Mouse (Mus musculus): ENCODE results near the gene Rec114. TPM values are rescaled to one million over a fixed set of nuclear protein-coding genes. Genes with fewer than 3 reads are reported as not detected.

Rec114 gene
- polyA plus RNA-seq, 1 experiment from 2014 or later: 0.79 TPM

- Histone ChIP-seq H3K4me2 (replicated peaks; ENCODE audit: low read depth) (no peak overlapping the region), H3K27me3 (ENCODE audit: control insufficient read depth, insufficient read depth, low read length) (no peaks in the 10 kb centered on the region), H3K4me1 (replicated peaks; ENCODE audit: control insufficient read depth, insufficient read depth) (no peaks in the 10 kb centered on the region), H3K36me3 (ENCODE audit: control insufficient read depth, insufficient read depth, low read length) (no peaks in the 10 kb centered on the region), H3K4me3 (ENCODE audit: low read depth, low read length) (no peak overlapping the region), H3K9me3 (ENCODE audit: control insufficient read depth, low read length) (no peaks in the 10 kb centered on the region), H3K27ac (replicated peaks) (no peak overlapping the region), H3K9ac (ENCODE audit: low read length) (no peak overlapping the region)
- WGBS: 79% methylated on average over 7 of the region's 7 CpGs
- DNase-seq (ENCODE audit: low spot score) (no peak), ATAC-seq (ENCODE audit: low FRiP score, low TSS enrichment) (no peak)
- TF ChIP-seq EP300 (optimal IDR thresholded peaks at IDR 0.05) (no peak), CTCF (IDR thresholded peaks at IDR 0.05; ENCODE audit: low read depth) (no peak)
Measured at GRCm38 (mm10) chr9:58703766-58704165, 40.0 kb downstream of the Rec114 start.

- Histone ChIP-seq H3K4me2 (replicated peaks; ENCODE audit: low read depth) (no peak overlapping the region), H3K27ac (replicated peaks) (no peak overlapping the region), H3K4me3 (ENCODE audit: low read depth, low read length) (no peak overlapping the region), H3K4me1 (replicated peaks; ENCODE audit: control insufficient read depth, insufficient read depth) (no peaks in the 10 kb centered on the region), H3K9ac (ENCODE audit: low read length) (no peak overlapping the region), H3K9me3 (ENCODE audit: control insufficient read depth, low read length) (no peaks in the 10 kb centered on the region), H3K27me3 (ENCODE audit: control insufficient read depth, insufficient read depth, low read length) (no peaks in the 10 kb centered on the region), H3K36me3 (ENCODE audit: control insufficient read depth, insufficient read depth, low read length) (no peaks in the 10 kb centered on the region)
- TF ChIP-seq EP300 (optimal IDR thresholded peaks at IDR 0.05): no peak
- no peak for TF ChIP-seq CTCF (IDR thresholded peaks at IDR 0.05; ENCODE audit: low read depth)
- DNase-seq (ENCODE audit: low spot score) (no peak), ATAC-seq (ENCODE audit: low FRiP score, low TSS enrichment) (no peak)
- 81% methylated on average over 2 of the region's 2 CpGs for WGBS
Measured at GRCm38 (mm10) chr9:58701751-58702150, 42.0 kb downstream of the Rec114 start.

- WGBS: 96% methylated on average over 2 of the region's 2 CpGs
- H3K4me1 ChIP-seq (replicated peaks; ENCODE audit: control insufficient read depth, insufficient read depth): no peaks in the 10 kb centered on the region
Measured at GRCm38 (mm10) chr9:58698486-58698885, 45.3 kb downstream of the Rec114 start.

GRCm38 (mm10) chr9:58691471-58691870 is 52.3 kb downstream of the Rec114 start:
- 80% methylated on average over 7 of the region's 7 CpGs for WGBS
- H3K9ac ChIP-seq (ENCODE audit: low read length): no peak overlapping the region
- no peaks in the 10 kb centered on the region for H3K27me3 ChIP-seq (ENCODE audit: control insufficient read depth, insufficient read depth, low read length)
- ATAC-seq (ENCODE audit: low FRiP score, low TSS enrichment) (no peak), DNase-seq (ENCODE audit: low spot score) (no peak)
- no peaks in the 10 kb centered on the region for H3K9me3 ChIP-seq (ENCODE audit: control insufficient read depth, low read length)
- no peaks in the 10 kb centered on the region for H3K36me3 ChIP-seq (ENCODE audit: control insufficient read depth, insufficient read depth, low read length)
- TF ChIP-seq CTCF (IDR thresholded peaks at IDR 0.05; ENCODE audit: low read depth): no peak
- TF ChIP-seq EP300 (optimal IDR thresholded peaks at IDR 0.05): no peak
- no peaks in the 10 kb centered on the region for H3K4me1 ChIP-seq (replicated peaks; ENCODE audit: control insufficient read depth, insufficient read depth)
- no peak overlapping the region for H3K27ac ChIP-seq (replicated peaks)
- no peak overlapping the region for H3K4me2 ChIP-seq (replicated peaks; ENCODE audit: low read depth)
- H3K4me3 ChIP-seq (ENCODE audit: low read depth, low read length): no peak overlapping the region

More at GRCm38 (mm10) chr9:58698486-58698885, 45.3 kb downstream of the Rec114 start:
- Histone ChIP-seq H3K27ac (replicated peaks) (no peak overlapping the region), H3K27me3 (ENCODE audit: control insufficient read depth, insufficient read depth, low read length) (no peaks in the 10 kb centered on the region), H3K4me3 (ENCODE audit: low read depth, low read length) (no peak overlapping the region), H3K36me3 (ENCODE audit: control insufficient read depth, insufficient read depth, low read length) (no peaks in the 10 kb centered on the region), H3K9ac (ENCODE audit: low read length) (no peak overlapping the region), H3K9me3 (ENCODE audit: control insufficient read depth, low read length) (no peaks in the 10 kb centered on the region), H3K4me2 (replicated peaks; ENCODE audit: low read depth) (no peak overlapping the region)
- DNase-seq (ENCODE audit: low spot score): no peak
- no peak for TF ChIP-seq CTCF (IDR thresholded peaks at IDR 0.05; ENCODE audit: low read depth)
- no peak for TF ChIP-seq EP300 (optimal IDR thresholded peaks at IDR 0.05)
- no peak for ATAC-seq (ENCODE audit: low FRiP score, low TSS enrichment)

GRCm38 (mm10) chr9:58690701-58691100 is 53.1 kb downstream of the Rec114 start:
- no peak for DNase-seq (ENCODE audit: low spot score)
- TF ChIP-seq EP300 (optimal IDR thresholded peaks at IDR 0.05) (no peak), CTCF (IDR thresholded peaks at IDR 0.05; ENCODE audit: low read depth) (no peak)
- 74% methylated on average over 4 of the region's 4 CpGs for WGBS
- H3K27ac ChIP-seq (replicated peaks): no peak overlapping the region
- no peaks in the 10 kb centered on the region for H3K9me3 ChIP-seq (ENCODE audit: control insufficient read depth, low read length)
- no peak for ATAC-seq (ENCODE audit: low FRiP score, low TSS enrichment)
- H3K4me2 ChIP-seq (replicated peaks; ENCODE audit: low read depth): no peak overlapping the region
- H3K4me1 ChIP-seq (replicated peaks; ENCODE audit: control insufficient read depth, insufficient read depth): no peaks in the 10 kb centered on the region
- H3K9ac ChIP-seq (ENCODE audit: low read length): no peak overlapping the region
- H3K36me3 ChIP-seq (ENCODE audit: control insufficient read depth, insufficient read depth, low read length): no peaks in the 10 kb centered on the region
- H3K27me3 ChIP-seq (ENCODE audit: control insufficient read depth, insufficient read depth, low read length): no peaks in the 10 kb centered on the region
- H3K4me3 ChIP-seq (ENCODE audit: low read depth, low read length): no peak overlapping the region

- H3K4me3 ChIP-seq (ENCODE audit: low read depth, low read length): no peak overlapping the region
- no peak overlapping the region for H3K27ac ChIP-seq (replicated peaks)
- WGBS: 71% methylated on average over 4 of the region's 4 CpGs
- H3K9ac ChIP-seq (ENCODE audit: low read length): no peak overlapping the region
- H3K4me1 ChIP-seq (replicated peaks; ENCODE audit: control insufficient read depth, insufficient read depth): no peaks in the 10 kb centered on the region
- H3K36me3 ChIP-seq (ENCODE audit: control insufficient read depth, insufficient read depth, low read length): no peaks in the 10 kb centered on the region
- no peaks in the 10 kb centered on the region for H3K27me3 ChIP-seq (ENCODE audit: control insufficient read depth, insufficient read depth, low read length)
- no peaks in the 10 kb centered on the region for H3K9me3 ChIP-seq (ENCODE audit: control insufficient read depth, low read length)
- TF ChIP-seq CTCF (IDR thresholded peaks at IDR 0.05; ENCODE audit: low read depth): no peak
- TF ChIP-seq EP300 (optimal IDR thresholded peaks at IDR 0.05): no peak
- no peak for DNase-seq (ENCODE audit: low spot score)
- no peak for ATAC-seq (ENCODE audit: low FRiP score, low TSS enrichment)
- H3K4me2 ChIP-seq (replicated peaks; ENCODE audit: low read depth): no peak overlapping the region
Measured at GRCm38 (mm10) chr9:58688076-58688475, 55.7 kb downstream of the Rec114 start.
